Mouse (Mus musculus) liver, adult 2 months (tissue): ENCODE measurements around the gene Fam78a.

Source experiments
- CTCF ChIP-seq: fragments of 200-500 bp; IDR thresholded peaks from 2 replicates; pipeline ENCODE4 v1.5.1; 2011; ENCODE audit warnings: low read depth, low read length, control low read depth
- POLR2A ChIP-seq: fragments of 200-500 bp; IDR thresholded peaks from 2 replicates; pipeline ENCODE4 v1.6.1; 2011; ENCODE audit warnings: low read length, control low read depth; ENCODE audit not compliant: insufficient read depth; ENCODE audit errors: extremely low read depth

DNA sequence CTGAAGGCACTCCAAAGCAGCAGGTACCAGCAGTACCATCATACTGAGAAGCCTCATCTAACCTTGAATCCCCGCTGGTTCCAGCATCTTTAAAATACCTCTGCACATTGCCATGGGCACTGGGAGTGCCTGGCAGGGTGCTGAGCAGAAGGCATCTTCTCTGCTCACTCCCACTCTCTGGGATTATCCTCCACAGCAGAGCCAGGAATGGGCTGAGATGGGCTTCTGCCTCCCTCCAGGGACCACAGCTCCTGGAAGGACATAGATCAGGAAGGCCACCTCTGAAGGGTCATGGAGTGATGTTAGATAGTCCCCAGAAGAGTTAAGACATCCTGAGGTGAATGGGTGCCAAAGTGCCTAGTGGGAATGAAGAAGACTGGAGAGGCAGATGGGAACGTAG, 27.9 kb upstream of the Fam78a start:
- TF ChIP-seq CTCF (no peak), POLR2A (no peak)
